Mouse (Mus musculus) myocyte (in vitro differentiated cells): ENCODE results near the gene Prelid3b. TPM values are rescaled to one million over a fixed set of nuclear protein-coding genes. Genes with fewer than 3 reads are reported as not detected.
A peak's percentile ranks its signal among the peaks of the same experiment; 100 is the strongest.

Experiments used
- H3K27me3 ChIP-seq: one replicate; pipeline ENCODE4 v1.6.1; 2011; ENCODE audit not compliant: control insufficient read depth, insufficient read depth, insufficient read length
- H3K36me3 ChIP-seq: one replicate; pipeline ENCODE4 v1.6.1; 2011; ENCODE audit not compliant: control insufficient read depth, insufficient read depth
- H3K4me2 ChIP-seq: one replicate; pipeline ENCODE4 v1.6.1; 2011; ENCODE audit warnings: low read depth, control low read depth
- H3K4me3 ChIP-seq: one replicate; pipeline ENCODE4 v1.5.1; 2011; ENCODE audit warnings: mild to moderate bottlenecking, control low read depth, moderate library complexity
- H3K79me2 ChIP-seq: one replicate; pipeline ENCODE4 v1.6.1; 2011; ENCODE audit not compliant: control insufficient read depth, insufficient read depth
- H3ac ChIP-seq: one replicate; pipeline ENCODE4 v1.6.1; 2011; ENCODE audit not compliant: control insufficient read depth, insufficient read length
- CEBPB ChIP-seq: IDR thresholded peaks from 2 replicates; pipeline ENCODE4 v1.6.1; 2011; ENCODE audit warnings: mild to moderate bottlenecking, moderate library complexity; ENCODE audit not compliant: poor library complexity, insufficient read depth, severe bottlenecking
- E2F4 ChIP-seq: IDR thresholded peaks from one replicate; pipeline ENCODE4 v1.6.1; 2011; ENCODE audit warnings: mild to moderate bottlenecking, control low read depth, moderate library complexity; ENCODE audit not compliant: insufficient read depth
- MAX ChIP-seq: IDR thresholded peaks from one replicate; pipeline ENCODE4 v1.6.1; 2011; ENCODE audit warnings: low read depth, mild to moderate bottlenecking, control low read depth
- MYOD1 ChIP-seq, 3 experiments: IDR thresholded peaks; one replicate each; pipeline ENCODE4 v1.6.1; 2011; ENCODE audit warnings: control low read depth in 2 of 3, low read depth in 2 of 3, mild to moderate bottlenecking in 2 of 3, moderate library complexity in 1 of 3; ENCODE audit not compliant: insufficient read length in 2 of 3, control insufficient read depth in 1 of 3
- MYOG ChIP-seq, 3 experiments: IDR thresholded peaks; one replicate each; pipeline ENCODE4 v1.6.1; 2011; ENCODE audit warnings: control low read depth in 2 of 3, low read depth in 2 of 3, mild to moderate bottlenecking in 2 of 3; ENCODE audit not compliant: insufficient read length in 2 of 3, control insufficient read depth in 1 of 3, insufficient read depth in 1 of 3
- POLR2A ChIP-seq: IDR thresholded peaks from one replicate; pipeline ENCODE4 v1.6.1; 2011; ENCODE audit warnings: low read depth, mild to moderate bottlenecking, control low read depth, moderate library complexity; ENCODE audit not compliant: insufficient read length
- POLR2AphosphoS2 ChIP-seq: IDR thresholded peaks from one replicate; pipeline ENCODE4 v1.6.1; 2011; ENCODE audit warnings: low read depth, control low read depth; ENCODE audit not compliant: insufficient read length
- REST ChIP-seq: IDR thresholded peaks from one replicate; pipeline ENCODE4 v1.6.1; 2011; ENCODE audit warnings: mild to moderate bottlenecking, control low read depth, moderate library complexity; ENCODE audit not compliant: insufficient read depth, insufficient read length
- SRF ChIP-seq: IDR thresholded peaks from one replicate; pipeline ENCODE4 v1.6.1; 2011; ENCODE audit warnings: low read depth; ENCODE audit not compliant: control insufficient read depth, insufficient read length
- TCF12 ChIP-seq: IDR thresholded peaks from one replicate; pipeline ENCODE4 v1.6.1; 2011; ENCODE audit warnings: mild to moderate bottlenecking, control low read depth; ENCODE audit not compliant: poor library complexity, insufficient read depth, severe bottlenecking
- TCF3 ChIP-seq: IDR thresholded peaks from one replicate; pipeline ENCODE4 v1.6.1; 2011; ENCODE audit warnings: low read depth, control low read depth; ENCODE audit not compliant: insufficient read length
- USF1 ChIP-seq: IDR thresholded peaks from one replicate; pipeline ENCODE4 v1.6.1; 2011; ENCODE audit warnings: low read depth, mild to moderate bottlenecking, control low read depth, moderate library complexity
- polyA plus RNA-seq: library from polyadenylated mRNA; unstranded; fragments of >200 nt; fragmentation: generic; extraction: Trizol; gene quantifications from one replicate; pipeline ENCODE4 v1.2.1, GENCODE M21; 2012; ENCODE audit warnings: missing spikeins

Prelid3b gene
- polyA plus RNA-seq: 81.4 TPM

DNA sequence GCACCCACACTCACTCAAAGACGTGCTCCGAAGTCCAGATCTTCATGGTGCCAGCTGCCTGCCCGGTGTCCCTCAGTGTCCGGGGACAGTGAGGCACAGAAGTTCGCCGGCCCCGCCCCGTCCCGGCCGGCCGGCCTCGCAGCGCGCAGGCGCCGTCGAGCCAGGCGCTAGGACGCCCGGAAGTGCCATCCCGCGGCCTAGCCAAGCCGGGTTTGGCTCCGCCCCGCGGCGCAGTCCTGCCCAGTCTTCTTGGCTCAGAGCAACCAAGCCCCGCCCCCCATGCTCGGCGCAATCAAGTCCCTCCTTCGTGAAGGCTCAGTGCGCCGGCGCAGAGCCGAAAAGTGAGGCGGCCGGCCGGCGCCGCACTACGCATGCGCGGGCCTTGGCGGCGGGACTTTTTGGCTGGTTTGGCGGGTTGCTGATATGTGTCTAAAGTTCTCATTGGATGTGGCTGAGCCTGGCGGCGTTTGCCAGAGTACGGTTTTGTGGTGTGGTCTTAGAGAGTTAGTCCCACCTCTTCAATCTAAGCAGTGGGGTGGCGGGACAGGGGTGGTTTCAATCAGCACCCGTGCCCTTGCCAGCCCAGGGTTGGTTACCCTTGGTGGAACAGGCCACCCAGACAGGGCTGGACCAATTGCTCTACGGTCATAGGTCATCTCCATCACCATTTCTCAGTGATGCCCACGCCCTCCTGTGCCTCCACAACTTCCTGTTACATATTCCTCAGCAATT lies at the start of gene Prelid3b:
Prelid3b (minus strand) TSS at position 264 of the 732 bp plus-strand sequence.
- Histone ChIP-seq H3K4me2 (peak within 1 kb of the TSS; percentile 92), H3K4me3 (peak within 1 kb of the TSS; percentile 41), H3ac (peak within 1 kb of the TSS; percentile 43), H3K79me2 (peaks cover 47% of the 10 kb centered on the region), H3K36me3 (peaks cover 10% of the 10 kb centered on the region), H3K27me3 (no peaks in the 10 kb centered on the region)
- TF ChIP-seq MAX (no peak), E2F4 (peak; percentile 87), MYOD1 (IDR thresholded peaks at IDR 0.05; ENCODE audit: control insufficient read depth in 1 of 3, insufficient read length in 2 of 3, low read depth in 2 of 3) (no peak), POLR2A (peak; percentile 86), SRF (peak; percentile 87), POLR2AphosphoS2 (peak; percentile 78)

DNA sequence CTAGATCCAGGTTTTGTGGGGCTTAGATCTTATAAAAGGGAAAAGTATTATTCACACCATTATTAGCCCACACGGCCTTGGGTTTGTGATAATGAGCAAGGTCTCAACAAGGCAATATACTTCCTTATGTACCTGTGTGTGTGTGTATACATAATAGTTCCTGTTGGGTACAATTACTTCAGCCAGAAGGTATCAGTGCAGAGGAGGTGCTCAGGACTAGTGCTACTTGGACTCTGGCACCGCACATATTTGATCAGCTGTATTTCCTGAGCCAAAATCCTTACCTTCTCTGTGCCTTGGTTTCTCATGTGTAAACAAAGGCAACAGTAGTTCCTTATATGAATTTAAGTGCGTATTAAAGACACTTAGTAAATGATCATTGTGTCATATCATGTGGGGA lies 49.3 kb upstream of the Prelid3b start:
- Histone ChIP-seq H3K4me3 (no peak overlapping the region), H3K36me3 (no peaks in the 10 kb centered on the region), H3K79me2 (no peaks in the 10 kb centered on the region), H3ac (no peak overlapping the region), H3K27me3 (peaks cover 11% of the 10 kb centered on the region), H3K4me2 (no peak overlapping the region)
- TF ChIP-seq USF1: no peak
- TF ChIP-seq POLR2A: no peak
- TF ChIP-seq MYOG (IDR thresholded peaks at IDR 0.05; ENCODE audit: control insufficient read depth in 1 of 3, insufficient read depth in 1 of 3, insufficient read length in 2 of 3, low read depth in 2 of 3): no peak
- no peak for TF ChIP-seq SRF
- no peak for TF ChIP-seq MYOD1 (IDR thresholded peaks at IDR 0.05; ENCODE audit: control insufficient read depth in 1 of 3, insufficient read length in 2 of 3, low read depth in 2 of 3)
- no peak for TF ChIP-seq REST
- TF ChIP-seq E2F4: no peak
- TF ChIP-seq CEBPB: no peak
- no peak for TF ChIP-seq TCF3
- no peak for TF ChIP-seq POLR2AphosphoS2
- no peak for TF ChIP-seq TCF12
- TF ChIP-seq MAX: no peak

DNA sequence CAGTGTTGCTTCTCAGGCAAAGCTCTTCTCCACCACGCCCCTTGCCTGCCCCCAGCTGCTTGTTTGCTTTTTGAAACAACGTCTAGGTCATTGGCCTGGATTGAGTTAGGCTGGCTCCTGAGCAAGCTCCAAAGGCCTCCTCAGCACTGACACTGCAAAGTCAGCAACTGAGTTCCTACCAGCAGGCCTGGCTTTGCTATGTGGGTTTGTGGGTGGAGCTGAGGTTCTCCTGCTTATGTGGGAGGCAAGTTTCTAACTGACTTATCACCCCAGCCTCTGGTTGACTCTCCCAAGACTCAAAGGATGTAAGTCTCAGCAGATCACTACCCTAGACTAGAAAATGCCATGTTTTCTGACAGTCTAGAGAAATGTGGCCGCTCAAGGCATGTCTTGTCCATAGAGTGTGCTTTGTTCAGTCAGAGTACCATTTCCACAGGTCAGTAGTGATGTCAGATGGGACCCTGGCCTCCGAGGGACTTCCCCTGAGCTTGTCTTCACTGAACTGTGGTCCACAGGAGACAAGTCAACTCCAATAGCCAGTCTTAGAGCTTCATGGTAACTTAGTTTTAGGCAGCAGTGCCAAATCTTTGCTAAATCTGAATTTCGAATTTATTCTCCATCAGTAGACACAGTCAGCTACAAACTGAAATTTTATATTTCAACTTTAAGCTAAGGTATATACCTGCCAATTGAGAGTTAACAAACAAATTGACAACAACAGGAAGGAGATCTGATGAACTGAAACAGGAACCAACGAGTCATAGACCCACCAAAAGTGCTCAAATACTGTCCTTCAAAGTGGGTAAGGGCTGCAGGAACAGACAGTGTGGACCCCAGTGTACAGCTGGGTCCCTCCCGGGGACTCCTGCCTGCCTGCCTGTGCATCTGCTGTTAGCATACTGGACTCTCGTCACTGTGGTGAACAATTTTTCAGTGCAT lies 44.5 kb upstream of the Prelid3b start:
- no peak for TF ChIP-seq E2F4
- no peak for TF ChIP-seq USF1
- TF ChIP-seq POLR2AphosphoS2: no peak
- no peak for TF ChIP-seq MYOD1 (IDR thresholded peaks at IDR 0.05; ENCODE audit: control insufficient read depth in 1 of 3, insufficient read length in 2 of 3, low read depth in 2 of 3)
- no peak for TF ChIP-seq REST

DNA sequence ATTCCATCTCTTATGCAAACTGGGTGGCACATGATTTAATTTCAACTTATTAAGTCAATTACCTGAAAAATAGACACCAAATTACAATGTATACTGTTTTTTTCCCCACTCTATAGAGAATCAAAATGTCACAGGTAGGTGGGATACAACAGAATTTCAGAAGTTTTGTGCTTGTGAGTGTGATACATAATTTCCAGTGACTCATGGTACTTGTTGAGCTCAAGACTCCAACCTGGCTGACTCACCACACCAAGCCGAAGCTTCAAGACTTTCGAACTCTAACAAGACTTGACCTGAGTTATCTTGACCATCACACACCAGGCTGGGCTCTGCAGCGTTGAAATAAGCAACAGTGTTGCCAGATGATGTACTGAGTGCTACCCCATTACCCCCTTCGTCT lies 42.0 kb upstream of the Prelid3b start:
- TF ChIP-seq MAX (no peak), POLR2AphosphoS2 (no peak), POLR2A (no peak), TCF12 (no peak), MYOD1 (IDR thresholded peaks at IDR 0.05; ENCODE audit: control insufficient read depth in 1 of 3, insufficient read length in 2 of 3, low read depth in 2 of 3) (no peak), E2F4 (no peak), USF1 (no peak), REST (no peak), TCF3 (no peak), SRF (no peak), MYOG (IDR thresholded peaks at IDR 0.05; ENCODE audit: control insufficient read depth in 1 of 3, insufficient read depth in 1 of 3, insufficient read length in 2 of 3, low read depth in 2 of 3) (no peak), CEBPB (no peak)
- peaks cover 9% of the 10 kb centered on the region for H3K27me3 ChIP-seq
- no peak overlapping the region for H3ac ChIP-seq
- H3K4me2 ChIP-seq: no peak overlapping the region
- H3K36me3 ChIP-seq: no peaks in the 10 kb centered on the region
- H3K79me2 ChIP-seq: no peaks in the 10 kb centered on the region
- no peak overlapping the region for H3K4me3 ChIP-seq

More for the DNA sequence above, 44.5 kb upstream of the Prelid3b start:
- no peak overlapping the region for H3K4me3 ChIP-seq
- H3ac ChIP-seq: no peak overlapping the region
- H3K79me2 ChIP-seq: no peaks in the 10 kb centered on the region
- no peak overlapping the region for H3K4me2 ChIP-seq
- peaks cover 11% of the 10 kb centered on the region for H3K27me3 ChIP-seq
- H3K36me3 ChIP-seq: no peaks in the 10 kb centered on the region

DNA sequence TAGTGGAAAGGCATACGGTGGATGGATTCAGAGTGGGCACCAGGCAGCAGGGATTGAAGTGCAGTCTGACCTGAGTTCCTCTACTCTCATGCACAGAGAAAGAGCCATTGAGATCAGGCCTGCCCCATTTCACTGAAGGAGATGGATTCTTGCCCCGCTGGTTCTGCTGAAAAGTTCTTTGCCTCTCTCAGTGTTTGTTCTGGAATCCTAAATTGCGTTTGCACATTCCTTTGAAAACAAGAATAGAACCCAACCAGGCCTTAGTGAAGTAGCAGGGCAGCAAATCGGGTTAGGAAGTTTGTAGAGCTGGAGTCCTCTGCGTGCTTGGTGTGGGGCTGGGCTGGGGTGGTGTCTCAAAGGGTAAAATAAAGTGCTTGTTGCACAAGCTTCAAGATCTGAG lies 40.9 kb upstream of the Prelid3b start:
- Histone ChIP-seq H3ac (no peak overlapping the region), H3K4me3 (no peak overlapping the region), H3K79me2 (no peaks in the 10 kb centered on the region), H3K36me3 (no peaks in the 10 kb centered on the region), H3K27me3 (peaks cover 1% of the 10 kb centered on the region), H3K4me2 (no peak overlapping the region)
- TF ChIP-seq E2F4 (no peak), MYOG (IDR thresholded peaks at IDR 0.05; ENCODE audit: control insufficient read depth in 1 of 3, insufficient read depth in 1 of 3, insufficient read length in 2 of 3, low read depth in 2 of 3) (no peak), POLR2A (no peak)
